Mouse (Mus musculus): ENCODE measurements around the gene Uqcr11.

Uqcr11 gene

DNA sequence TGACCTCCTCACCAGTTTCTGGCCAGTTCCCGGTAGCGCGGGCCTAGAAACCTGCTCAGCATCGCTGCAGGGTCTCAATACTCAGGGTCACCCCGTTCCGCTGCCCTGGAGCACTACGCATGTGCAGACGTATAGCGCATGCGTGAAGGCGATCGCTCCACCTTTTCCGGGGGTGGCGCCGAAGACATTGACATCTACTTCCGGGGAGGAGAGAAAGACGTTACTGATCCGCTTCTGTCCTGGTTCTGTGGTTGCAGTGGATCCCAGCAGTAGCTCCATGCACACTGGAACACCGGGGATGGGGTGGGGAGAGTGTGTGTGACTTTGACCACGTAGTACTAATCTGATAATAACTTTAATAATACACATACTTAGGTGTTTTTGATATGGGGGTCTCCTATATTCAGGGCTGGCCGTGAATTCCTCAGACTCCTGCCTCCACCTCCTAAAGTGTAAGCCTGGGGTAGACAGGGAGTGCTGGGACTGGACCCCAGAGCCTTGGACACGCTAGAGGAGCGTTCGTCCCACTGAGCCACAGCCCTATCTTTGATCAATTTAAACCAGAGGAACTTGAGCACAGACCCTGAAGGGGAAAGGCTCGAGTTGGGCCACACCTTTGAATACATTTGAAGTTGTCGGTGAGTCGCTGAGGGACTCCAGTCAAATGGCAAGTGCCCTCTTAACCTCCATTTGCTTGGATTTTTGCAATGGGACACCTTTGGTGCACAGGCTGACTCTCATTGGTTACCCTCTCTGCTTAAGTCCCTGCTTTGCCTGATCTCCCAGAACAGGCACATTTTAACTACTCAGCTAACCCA is at the start of gene Uqcr11:
Uqcr11 (minus strand) TSS at position 147 of the 818 bp plus-strand sequence.
- DNase-seq (ENCODE audit: low read depth in 1 of 2, low spot score in 2 of 2), result peak; percentile 79 to 82

DNA sequence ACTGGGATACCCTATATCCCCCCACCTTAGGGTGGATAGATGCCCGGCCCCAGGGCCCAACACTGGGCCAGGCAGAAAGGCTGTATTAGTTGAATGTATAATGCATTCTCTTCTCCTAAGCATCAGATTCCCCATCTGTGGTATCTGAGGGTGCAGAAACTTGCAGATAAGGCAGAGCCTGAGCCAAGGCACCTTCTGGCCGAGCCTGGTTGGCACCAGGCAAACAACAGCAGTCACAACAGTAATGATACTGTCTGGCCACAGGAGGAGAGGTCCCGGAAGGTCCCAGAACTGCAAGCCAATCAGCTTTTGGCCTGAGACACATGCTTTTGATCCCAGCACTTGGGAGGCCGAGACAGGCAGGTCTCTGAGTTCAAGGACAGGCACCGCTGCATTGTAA is 49.1 kb upstream of the Uqcr11 start:
- no peak for DNase-seq (ENCODE audit: low read depth in 1 of 2, low spot score in 2 of 2)

DNA sequence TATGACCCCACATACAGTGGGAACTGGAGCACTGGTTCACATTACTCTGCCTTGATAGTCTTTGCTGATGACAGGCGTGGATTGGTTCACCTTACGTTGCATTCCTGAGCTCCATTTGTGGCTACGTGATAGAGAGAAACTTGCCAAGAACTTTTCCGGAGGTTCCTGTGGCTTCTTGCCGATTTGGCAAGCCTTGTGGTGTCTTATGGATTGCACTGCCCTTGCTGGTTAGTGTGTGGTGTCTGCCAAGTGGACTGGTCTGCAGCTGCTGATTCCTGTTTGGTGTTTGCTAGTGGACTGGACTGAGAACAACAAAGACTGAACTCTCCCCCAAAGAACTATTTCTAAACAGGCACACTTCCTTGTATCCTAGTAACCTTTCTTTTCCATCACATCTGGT is 48.2 kb upstream of the Uqcr11 start:
- no peak for DNase-seq (ENCODE audit: low read depth in 1 of 2, low spot score in 2 of 2)

DNA sequence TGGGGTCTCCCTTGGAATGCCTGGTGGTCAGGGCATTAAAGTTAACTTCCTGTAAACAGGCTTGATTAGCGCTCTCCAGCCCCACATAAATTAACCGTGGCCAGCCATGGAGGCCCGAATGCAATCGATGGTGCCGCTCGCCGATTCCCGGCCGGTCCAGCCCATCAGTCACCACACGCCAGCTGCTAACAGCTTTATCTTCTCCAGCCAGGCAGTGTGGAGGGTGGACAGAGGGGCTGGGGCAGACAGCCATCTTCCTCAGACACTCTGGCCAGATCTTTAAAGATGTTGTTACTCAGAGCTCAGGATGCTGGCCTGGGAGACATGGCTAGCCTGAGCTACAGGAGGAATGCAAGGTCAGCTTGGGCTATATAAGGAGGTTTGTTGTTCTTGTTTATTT is 47.0 kb upstream of the Uqcr11 start:
- no peak for DNase-seq (ENCODE audit: low read depth in 1 of 2, low spot score in 2 of 2)

GRCm38 (mm10) chr10:80450599-80450998 is 44.0 kb upstream of the Uqcr11 start:
- DNase-seq (ENCODE audit: low read depth in 1 of 2, low spot score in 2 of 2), result no peak

GRCm38 (mm10) chr10:80445898-80446601 is 39.4 kb upstream of the Uqcr11 start:
- peak; percentile 14 to 61 for DNase-seq (ENCODE audit: low read depth in 1 of 2, low spot score in 2 of 2)

GRCm38 (mm10) chr10:80445052-80445451 is 38.4 kb upstream of the Uqcr11 start:
- DNase-seq (ENCODE audit: low read depth in 1 of 2, low spot score in 2 of 2), result no peak

DNA sequence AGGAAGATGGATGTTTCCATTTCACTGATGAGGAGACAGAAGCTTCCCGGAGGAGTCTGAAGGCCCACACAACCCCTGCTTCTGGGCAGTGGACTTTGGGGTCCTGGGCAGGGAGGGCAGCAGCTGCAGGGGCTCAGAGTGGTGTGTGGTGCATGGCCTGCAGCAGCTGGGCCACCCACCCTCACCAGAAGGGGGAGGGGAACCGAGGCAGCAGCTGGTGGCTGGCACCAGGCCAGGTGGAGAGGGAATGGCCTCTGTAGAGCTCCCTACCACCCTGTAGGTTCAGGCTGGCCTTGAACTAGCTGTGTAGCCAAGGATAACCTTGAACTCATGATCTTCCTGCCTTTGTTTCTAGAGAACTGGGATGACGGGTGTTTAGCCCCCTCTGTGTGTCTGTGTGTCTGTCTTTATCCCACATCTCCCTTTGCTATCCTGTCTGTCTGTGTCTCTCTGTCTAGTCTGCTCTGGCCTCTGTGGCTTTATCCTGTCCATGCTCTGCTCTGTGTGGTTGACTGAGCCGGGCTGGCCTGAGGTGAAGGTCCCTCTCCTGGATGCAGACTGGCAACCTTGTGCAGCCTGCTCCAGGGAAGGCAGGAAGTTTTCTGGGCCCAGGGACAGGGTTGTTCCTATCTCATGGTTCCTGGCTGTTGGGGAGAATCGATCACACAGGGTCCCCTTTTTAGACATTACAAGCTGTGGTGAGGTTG is 37.9 kb upstream of the Uqcr11 start:
- DNase-seq (ENCODE audit: low read depth in 1 of 2, low spot score in 2 of 2), result no peak

- no peak for DNase-seq (ENCODE audit: low read depth in 1 of 2, low spot score in 2 of 2)
These were observed 37.1 kb upstream of the Uqcr11 start for GRCm38 (mm10) chr10:80443575-80444278.

- no peak for DNase-seq (ENCODE audit: low read depth in 1 of 2, low spot score in 2 of 2)
These were observed 36.4 kb upstream of the Uqcr11 start for GRCm38 (mm10) chr10:80442989-80443388.

DNA sequence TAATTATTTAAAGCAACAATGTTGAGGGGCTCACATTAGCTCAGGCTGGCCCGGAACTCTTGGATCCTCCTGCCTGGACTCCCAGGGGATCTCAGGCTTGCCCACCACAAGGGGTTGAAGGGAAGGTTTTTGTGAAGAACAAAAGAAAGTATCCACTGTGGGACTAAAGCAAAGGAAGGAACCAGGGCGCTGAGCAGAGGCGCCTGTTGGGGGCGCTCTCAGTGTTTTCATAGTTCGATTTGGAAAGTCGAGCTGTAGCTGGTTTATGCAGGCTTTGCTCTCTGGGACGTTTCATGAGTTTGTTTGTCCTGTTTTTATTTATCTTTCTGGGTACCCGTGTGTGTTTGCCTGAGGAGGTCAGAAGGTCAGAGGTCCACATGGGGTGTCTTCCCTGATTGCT is 35.0 kb upstream of the Uqcr11 start:
- DNase-seq (ENCODE audit: low read depth in 1 of 2, low spot score in 2 of 2), result no peak

- DNase-seq (ENCODE audit: low read depth in 1 of 2, low spot score in 2 of 2), result no peak
These were observed 33.4 kb upstream of the Uqcr11 start for GRCm38 (mm10) chr10:80440031-80440430.

DNA sequence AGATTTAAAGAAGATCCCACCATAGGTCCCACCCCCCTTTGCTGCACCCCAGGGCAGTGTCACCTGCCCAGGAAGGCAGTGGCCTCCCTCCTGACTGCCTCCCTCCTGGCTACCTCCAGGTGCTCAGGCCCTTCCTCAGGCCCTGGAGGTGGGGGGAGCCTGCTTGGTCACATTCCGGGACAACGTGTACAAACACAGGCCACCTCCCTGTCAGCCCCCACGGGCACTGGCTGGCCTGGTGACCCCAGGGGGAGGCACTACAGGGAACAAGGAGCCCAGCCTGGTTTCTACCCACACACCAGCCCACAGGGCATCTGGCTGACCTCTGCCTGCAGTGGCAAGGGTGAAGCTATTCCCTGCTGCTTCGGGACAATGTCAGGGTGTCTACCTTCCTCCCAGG is 31.3 kb upstream of the Uqcr11 start:
- no peak for DNase-seq (ENCODE audit: low read depth in 1 of 2, low spot score in 2 of 2)

DNA sequence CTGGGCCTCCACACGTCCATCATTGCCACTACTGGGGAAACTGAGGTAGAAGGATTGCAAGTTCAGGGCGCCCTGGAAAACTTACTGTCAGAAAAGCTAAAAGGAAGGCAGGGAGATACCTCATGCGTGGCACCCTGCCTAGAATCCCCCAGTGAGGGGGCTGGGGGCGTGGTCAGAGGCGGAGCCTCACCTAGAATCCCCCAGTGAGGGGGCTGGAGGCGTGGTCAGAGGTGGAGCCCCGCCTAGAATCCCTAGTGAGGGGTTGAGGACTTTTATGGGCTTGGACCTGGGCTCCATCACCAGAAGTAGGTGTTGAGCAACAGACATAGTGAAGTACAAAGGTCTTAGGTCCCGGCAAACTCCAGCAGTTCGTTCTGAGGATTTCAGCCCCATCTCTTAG is 29.6 kb upstream of the Uqcr11 start:
- no peak for DNase-seq (ENCODE audit: low read depth in 1 of 2, low spot score in 2 of 2)

GRCm38 (mm10) chr10:80435764-80436163 is 29.1 kb upstream of the Uqcr11 start:
- no peak for DNase-seq (ENCODE audit: low read depth in 1 of 2, low spot score in 2 of 2)

DNA sequence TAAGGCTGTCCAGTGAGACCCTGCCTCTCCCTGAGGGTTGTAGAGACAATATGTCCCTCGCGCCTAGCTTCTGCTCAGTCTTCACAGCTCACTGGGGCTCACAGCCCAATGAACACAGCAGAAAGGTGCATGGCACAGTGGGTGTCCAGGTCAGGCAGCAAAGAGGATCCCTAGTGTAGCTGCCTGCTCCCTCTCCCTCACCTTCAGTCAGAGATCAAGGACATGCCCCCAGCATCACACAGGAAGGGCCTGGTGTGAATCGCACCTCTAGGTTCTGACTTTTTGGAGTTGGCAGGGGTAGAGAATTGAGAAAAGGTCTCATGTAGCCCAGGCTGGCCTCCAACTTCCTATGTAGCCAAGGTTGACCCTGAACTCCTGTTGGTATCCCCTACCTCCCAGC is 28.2 kb upstream of the Uqcr11 start:
- DNase-seq (ENCODE audit: low read depth in 1 of 2, low spot score in 2 of 2), result no peak

- DNase-seq (ENCODE audit: low read depth in 1 of 2, low spot score in 2 of 2), result no peak
These were observed 27.6 kb upstream of the Uqcr11 start for GRCm38 (mm10) chr10:80434233-80434592.

DNA sequence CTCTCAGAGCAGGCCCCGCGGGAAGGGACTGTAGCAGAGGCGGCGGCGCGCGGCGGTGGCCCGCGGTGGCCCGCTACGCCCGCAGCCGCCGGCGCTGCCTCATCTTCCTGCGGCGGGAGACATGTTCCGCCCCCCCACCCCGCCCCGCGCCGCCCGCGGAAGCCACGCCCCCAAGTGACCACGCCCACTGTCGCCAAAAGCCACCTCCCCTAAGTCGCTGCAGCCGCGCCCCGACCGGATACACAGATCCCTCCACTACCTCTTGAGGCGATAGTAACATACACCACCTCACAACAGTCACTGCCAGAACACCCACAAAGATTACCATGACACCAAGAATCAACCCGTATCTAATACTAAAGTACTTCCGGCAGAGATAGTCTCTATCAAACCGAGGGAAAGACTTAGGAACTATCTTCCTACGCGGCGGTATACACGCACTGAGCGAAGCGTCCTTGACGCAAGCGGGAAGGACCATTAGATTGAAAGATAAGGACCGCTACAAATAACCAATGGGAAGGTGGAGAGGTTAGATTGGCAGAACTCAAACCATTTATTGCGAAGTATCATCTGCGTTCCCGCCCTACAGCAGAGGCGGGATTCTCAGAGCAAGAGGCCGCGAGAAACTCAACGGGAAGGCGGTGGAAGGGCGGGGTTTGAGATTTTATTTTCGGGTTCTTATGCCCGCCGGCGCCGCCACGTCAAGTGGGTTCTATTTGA is 27.0 kb upstream of the Uqcr11 start, which contains the start of gene Tcf3:
Tcf3 (minus strand) TSS at position 135 of the 720 bp plus-strand sequence.
- DNase-seq (ENCODE audit: low read depth in 1 of 2, low spot score in 2 of 2), result peak; percentile 91 to 93

GRCm38 (mm10) chr10:80432936-80433512 is 26.4 kb upstream of the Uqcr11 start:
- DNase-seq (ENCODE audit: low read depth in 1 of 2, low spot score in 2 of 2), result no peak

GRCm38 (mm10) chr10:80432387-80432785 is 25.8 kb upstream of the Uqcr11 start:
- DNase-seq (ENCODE audit: low read depth in 1 of 2, low spot score in 2 of 2), result no peak

All from monocyte, adult 2 months (primary cell).